Mouse (Mus musculus): ENCODE results near the gene Psmd8. TPM values are rescaled to one million over a fixed set of nuclear protein-coding genes. Genes with fewer than 3 reads are reported as not detected.

Gene Psmd8
- polyA plus RNA-seq (2012; fragmentation: generic; extraction: Trizol), result 388 TPM
- long read RNA-seq, experiment 1, transcript Psmd8-206 (2 exons, 668 nt), result minor isoform, 5 of 271 reads
- long read RNA-seq, experiment 1, transcript Psmd8-202 (7 exons, 1,391 nt), result major isoform, 236 of 271 reads
- long read RNA-seq, experiment 1, partial matches to known transcripts, result 7 of 271 reads
- long read RNA-seq, experiment 1, other reads (novel, unspliced or antisense), result 22 of 271 reads
- long read RNA-seq, experiment 2, transcript Psmd8-202 (7 exons, 1,391 nt), result major isoform, 305 of 319 reads
- long read RNA-seq, experiment 2, partial matches to known transcripts, result 1 of 319 reads
- long read RNA-seq, experiment 2, other reads (novel, unspliced or antisense), result 13 of 319 reads

GRCm38 (mm10) chr7:29180077-29180853 lies at the start of gene Psmd8:
Psmd8 (minus strand) TSS chr7:29180701.
- Histone ChIP-seq H3K4me3 (ENCODE audit: insufficient read depth, poor library complexity, severe bottlenecking) (peak within 1 kb of the TSS; percentile 69), H3K79me3 (ENCODE audit: low read depth) (peaks cover 34% of the 10 kb centered on the region), H3K27me3 (ENCODE audit: control insufficient read depth, insufficient read depth, insufficient read length) (no peaks in the 10 kb centered on the region), H3ac (ENCODE audit: control insufficient read depth, insufficient read length, low read depth) (peak within 1 kb of the TSS; percentile 92), H3K36me3 (ENCODE audit: control insufficient read depth, insufficient read depth) (peaks cover 25% of the 10 kb centered on the region), H3K79me2 (ENCODE audit: control insufficient read depth, insufficient read depth) (peaks cover 48% of the 10 kb centered on the region)
- TF ChIP-seq CTCF (IDR thresholded peaks at IDR 0.05; ENCODE audit: control insufficient read depth, insufficient read depth, insufficient read length) (peak; percentile 47), MAX (IDR thresholded peaks at IDR 0.05) (no peak)

GRCm38 (mm10) chr7:29228202-29228601 lies 47.7 kb upstream of the Psmd8 start:
- Histone ChIP-seq H3K79me3 (ENCODE audit: low read depth) (no peaks in the 10 kb centered on the region), H3ac (ENCODE audit: control insufficient read depth, insufficient read length, low read depth) (no peak overlapping the region), H3K36me3 (ENCODE audit: control insufficient read depth, insufficient read depth) (no peaks in the 10 kb centered on the region)

GRCm38 (mm10) chr7:29225520-29225919 lies 45.0 kb upstream of the Psmd8 start:
- Histone ChIP-seq H3K36me3 (ENCODE audit: control insufficient read depth, insufficient read depth) (no peaks in the 10 kb centered on the region), H3K4me3 (ENCODE audit: insufficient read depth, poor library complexity, severe bottlenecking) (no peak overlapping the region), H3K27me3 (ENCODE audit: control insufficient read depth, insufficient read depth, insufficient read length) (no peaks in the 10 kb centered on the region), H3K79me3 (ENCODE audit: low read depth) (no peaks in the 10 kb centered on the region), H3ac (ENCODE audit: control insufficient read depth, insufficient read length, low read depth) (no peak overlapping the region), H3K79me2 (ENCODE audit: control insufficient read depth, insufficient read depth) (no peaks in the 10 kb centered on the region)
- no peak for TF ChIP-seq FOSL1 (IDR thresholded peaks at IDR 0.05; ENCODE audit: insufficient read depth, low read length, poor library complexity, severe bottlenecking)
- TF ChIP-seq MAX (IDR thresholded peaks at IDR 0.05), result no peak
- no peak for TF ChIP-seq CTCF (IDR thresholded peaks at IDR 0.05; ENCODE audit: control insufficient read depth, insufficient read depth, insufficient read length)
- TF ChIP-seq MYOD1 (IDR thresholded peaks at IDR 0.05; ENCODE audit: control insufficient read depth, insufficient read length, low read depth), result no peak
- TF ChIP-seq MYOG (IDR thresholded peaks at IDR 0.05; ENCODE audit: control insufficient read depth, extremely low read depth, insufficient read length), result no peak
- TF ChIP-seq USF1 (IDR thresholded peaks at IDR 0.05; ENCODE audit: low read depth), result no peak
- no peak for TF ChIP-seq CEBPB (IDR thresholded peaks at IDR 0.05; ENCODE audit: low read depth)

More at GRCm38 (mm10) chr7:29228202-29228601, 47.7 kb upstream of the Psmd8 start:
- no peaks in the 10 kb centered on the region for H3K27me3 ChIP-seq (ENCODE audit: control insufficient read depth, insufficient read depth, insufficient read length)
- H3K4me3 ChIP-seq (ENCODE audit: insufficient read depth, poor library complexity, severe bottlenecking), result no peak overlapping the region
- TF ChIP-seq CEBPB (IDR thresholded peaks at IDR 0.05; ENCODE audit: low read depth) (no peak), MAX (IDR thresholded peaks at IDR 0.05) (no peak), CTCF (IDR thresholded peaks at IDR 0.05; ENCODE audit: control insufficient read depth, insufficient read depth, insufficient read length) (no peak), MYOG (IDR thresholded peaks at IDR 0.05; ENCODE audit: control insufficient read depth, extremely low read depth, insufficient read length) (no peak), FOSL1 (IDR thresholded peaks at IDR 0.05; ENCODE audit: insufficient read depth, low read length, poor library complexity, severe bottlenecking) (no peak), USF1 (IDR thresholded peaks at IDR 0.05; ENCODE audit: low read depth) (no peak), MYOD1 (IDR thresholded peaks at IDR 0.05; ENCODE audit: control insufficient read depth, insufficient read length, low read depth) (no peak)
- no peaks in the 10 kb centered on the region for H3K79me2 ChIP-seq (ENCODE audit: control insufficient read depth, insufficient read depth)

- Histone ChIP-seq H3ac (ENCODE audit: control insufficient read depth, insufficient read length, low read depth) (no peak overlapping the region), H3K79me2 (ENCODE audit: control insufficient read depth, insufficient read depth) (no peaks in the 10 kb centered on the region), H3K79me3 (ENCODE audit: low read depth) (no peaks in the 10 kb centered on the region), H3K4me3 (ENCODE audit: insufficient read depth, poor library complexity, severe bottlenecking) (no peak overlapping the region), H3K27me3 (ENCODE audit: control insufficient read depth, insufficient read depth, insufficient read length) (no peaks in the 10 kb centered on the region), H3K36me3 (ENCODE audit: control insufficient read depth, insufficient read depth) (no peaks in the 10 kb centered on the region)
- TF ChIP-seq USF1 (IDR thresholded peaks at IDR 0.05; ENCODE audit: low read depth) (no peak), CTCF (IDR thresholded peaks at IDR 0.05; ENCODE audit: control insufficient read depth, insufficient read depth, insufficient read length) (no peak), MAX (IDR thresholded peaks at IDR 0.05) (no peak), CEBPB (IDR thresholded peaks at IDR 0.05; ENCODE audit: low read depth) (no peak), MYOG (IDR thresholded peaks at IDR 0.05; ENCODE audit: control insufficient read depth, extremely low read depth, insufficient read length) (no peak), FOSL1 (IDR thresholded peaks at IDR 0.05; ENCODE audit: insufficient read depth, low read length, poor library complexity, severe bottlenecking) (no peak), MYOD1 (IDR thresholded peaks at IDR 0.05; ENCODE audit: control insufficient read depth, insufficient read length, low read depth) (no peak)
These were observed 44.4 kb upstream of the Psmd8 start for GRCm38 (mm10) chr7:29224756-29225394.

- TF ChIP-seq MYOG (IDR thresholded peaks at IDR 0.05; ENCODE audit: control insufficient read depth, extremely low read depth, insufficient read length) (no peak), FOSL1 (IDR thresholded peaks at IDR 0.05; ENCODE audit: insufficient read depth, low read length, poor library complexity, severe bottlenecking) (no peak), CEBPB (IDR thresholded peaks at IDR 0.05; ENCODE audit: low read depth) (no peak), MAX (IDR thresholded peaks at IDR 0.05) (no peak), USF1 (IDR thresholded peaks at IDR 0.05; ENCODE audit: low read depth) (no peak), CTCF (IDR thresholded peaks at IDR 0.05; ENCODE audit: control insufficient read depth, insufficient read depth, insufficient read length) (no peak), MYOD1 (IDR thresholded peaks at IDR 0.05; ENCODE audit: control insufficient read depth, insufficient read length, low read depth) (no peak)
- Histone ChIP-seq H3K79me2 (ENCODE audit: control insufficient read depth, insufficient read depth) (no peaks in the 10 kb centered on the region), H3K27me3 (ENCODE audit: control insufficient read depth, insufficient read depth, insufficient read length) (no peaks in the 10 kb centered on the region), H3K79me3 (ENCODE audit: low read depth) (no peaks in the 10 kb centered on the region), H3ac (ENCODE audit: control insufficient read depth, insufficient read length, low read depth) (no peak overlapping the region), H3K4me3 (ENCODE audit: insufficient read depth, poor library complexity, severe bottlenecking) (no peak overlapping the region), H3K36me3 (ENCODE audit: control insufficient read depth, insufficient read depth) (no peaks in the 10 kb centered on the region)
These were observed 34.3 kb upstream of the Psmd8 start for GRCm38 (mm10) chr7:29214846-29215245.

All from C2C12 (cell line).